Mouse (Mus musculus): ENCODE results near the gene Dnajb3. TPM values are rescaled to one million over a fixed set of nuclear protein-coding genes. Genes with fewer than 3 reads are reported as not detected.

The Dnajb3 gene
- total and polyA plus RNA-seq, 2 experiments from 2014 or later, result 4.7 to 8.6 TPM

DNA sequence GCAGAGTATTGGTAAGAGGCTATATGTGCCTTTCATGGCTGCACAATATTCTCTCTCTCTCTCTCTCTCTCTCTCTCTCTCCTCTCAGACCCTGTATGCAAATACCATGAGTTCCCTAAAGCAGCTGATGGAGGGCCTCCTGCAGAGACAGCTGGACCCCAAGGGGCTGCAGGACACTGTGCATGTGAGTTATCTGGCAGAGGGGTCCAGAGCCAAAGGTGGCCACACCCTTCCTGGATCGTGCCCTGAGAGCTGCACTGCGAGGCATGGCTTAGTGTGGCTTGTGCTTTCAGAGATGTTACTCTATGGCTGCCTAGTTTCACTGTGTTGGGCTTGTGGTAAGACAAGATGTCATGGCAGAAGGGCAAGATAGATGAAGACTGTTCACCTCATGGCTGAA lies 42.1 kb upstream of the Dnajb3 start:
- no peak overlapping the region for H3K4me3 ChIP-seq (ENCODE audit: low read length)
- H3K4me1 ChIP-seq (ENCODE audit: insufficient read depth, low read length), result no peaks in the 10 kb centered on the region
- H3K9ac ChIP-seq (replicated peaks; ENCODE audit: low read length), result no peak overlapping the region
- peaks cover 94% of the 10 kb centered on the region for H3K9me3 ChIP-seq (ENCODE audit: low read length)
- ATAC-seq (no peak), DNase-seq (ENCODE audit: low spot score) (no peak)
- no peaks in the 10 kb centered on the region for H3K27me3 ChIP-seq (ENCODE audit: insufficient read depth, low read length)
- TF ChIP-seq CTCF (IDR thresholded peaks at IDR 0.05; ENCODE audit: low read depth), result no peak
- WGBS, result 46% methylated on average over 2 of the region's 2 CpGs
- H3K27ac ChIP-seq, result no peak overlapping the region
- no peaks in the 10 kb centered on the region for H3K36me3 ChIP-seq (ENCODE audit: insufficient read depth, low read length)
- H3K4me2 ChIP-seq (ENCODE audit: low read depth, low read length), result no peak overlapping the region

DNA sequence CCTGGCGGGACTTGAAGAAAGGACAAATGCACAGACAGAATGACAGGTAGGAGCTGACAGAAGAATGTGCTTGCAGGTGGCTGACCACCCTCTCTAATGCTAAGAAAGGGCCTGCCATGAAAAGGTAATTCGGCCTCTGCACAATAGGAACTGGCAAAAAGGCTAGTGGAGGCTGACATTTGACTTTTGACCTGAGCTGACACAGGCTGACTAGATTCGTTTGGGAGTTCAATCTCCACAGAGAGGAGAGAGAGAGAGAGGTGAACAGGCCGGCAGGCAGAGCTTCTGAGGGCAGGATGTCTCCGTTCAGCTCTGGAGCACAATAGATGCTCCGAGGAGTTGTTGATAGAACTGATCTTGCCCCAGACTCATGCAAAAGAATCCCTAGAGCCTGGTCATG lies 40.8 kb upstream of the Dnajb3 start:
- TF ChIP-seq CTCF (IDR thresholded peaks at IDR 0.05; ENCODE audit: low read depth), result no peak
- H3K27ac ChIP-seq, result no peak overlapping the region
- H3K4me1 ChIP-seq (ENCODE audit: insufficient read depth, low read length), result no peaks in the 10 kb centered on the region
- 44% methylated on average over 6 of the region's 6 CpGs for WGBS
- no peak overlapping the region for H3K9ac ChIP-seq (replicated peaks; ENCODE audit: low read length)
- no peak overlapping the region for H3K4me2 ChIP-seq (ENCODE audit: low read depth, low read length)
- no peaks in the 10 kb centered on the region for H3K36me3 ChIP-seq (ENCODE audit: insufficient read depth, low read length)
- ATAC-seq, result no peak
- DNase-seq (ENCODE audit: low spot score), result no peak
- no peaks in the 10 kb centered on the region for H3K27me3 ChIP-seq (ENCODE audit: insufficient read depth, low read length)
- peaks cover 98% of the 10 kb centered on the region for H3K9me3 ChIP-seq (ENCODE audit: low read length)
- no peak overlapping the region for H3K4me3 ChIP-seq (ENCODE audit: low read length)

DNA sequence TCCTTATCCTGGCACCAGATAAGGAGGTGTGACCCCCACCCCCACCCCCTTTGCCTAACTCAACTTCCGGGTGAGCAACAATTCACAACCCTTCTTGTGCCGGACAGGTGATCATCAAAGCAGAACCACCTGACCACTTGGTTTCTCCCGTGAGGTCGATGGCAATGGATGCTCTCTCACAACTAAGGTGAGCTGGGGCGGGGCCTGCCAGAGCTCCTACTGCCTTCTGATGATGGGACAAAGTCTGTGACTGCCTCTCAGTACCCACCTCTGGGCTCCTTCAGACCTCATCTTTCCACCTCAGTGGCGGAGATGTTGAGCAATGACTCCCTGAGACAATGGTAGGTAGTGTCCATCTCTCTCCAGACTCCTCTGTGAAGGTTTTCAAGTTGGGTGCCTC lies 40.3 kb upstream of the Dnajb3 start:
- H3K4me2 ChIP-seq (ENCODE audit: low read depth, low read length), result no peak overlapping the region
- no peaks in the 10 kb centered on the region for H3K4me1 ChIP-seq (ENCODE audit: insufficient read depth, low read length)
- 78% methylated on average over 6 of the region's 6 CpGs for WGBS
- no peak for TF ChIP-seq CTCF (IDR thresholded peaks at IDR 0.05; ENCODE audit: low read depth)
- DNase-seq (ENCODE audit: low spot score), result no peak
- no peak overlapping the region for H3K4me3 ChIP-seq (ENCODE audit: low read length)
- H3K9me3 ChIP-seq (ENCODE audit: low read length), result peaks cover 99% of the 10 kb centered on the region
- no peak overlapping the region for H3K27ac ChIP-seq
- H3K9ac ChIP-seq (replicated peaks; ENCODE audit: low read length), result no peak overlapping the region
- no peak for ATAC-seq
- no peaks in the 10 kb centered on the region for H3K36me3 ChIP-seq (ENCODE audit: insufficient read depth, low read length)
- H3K27me3 ChIP-seq (ENCODE audit: insufficient read depth, low read length), result no peaks in the 10 kb centered on the region

DNA sequence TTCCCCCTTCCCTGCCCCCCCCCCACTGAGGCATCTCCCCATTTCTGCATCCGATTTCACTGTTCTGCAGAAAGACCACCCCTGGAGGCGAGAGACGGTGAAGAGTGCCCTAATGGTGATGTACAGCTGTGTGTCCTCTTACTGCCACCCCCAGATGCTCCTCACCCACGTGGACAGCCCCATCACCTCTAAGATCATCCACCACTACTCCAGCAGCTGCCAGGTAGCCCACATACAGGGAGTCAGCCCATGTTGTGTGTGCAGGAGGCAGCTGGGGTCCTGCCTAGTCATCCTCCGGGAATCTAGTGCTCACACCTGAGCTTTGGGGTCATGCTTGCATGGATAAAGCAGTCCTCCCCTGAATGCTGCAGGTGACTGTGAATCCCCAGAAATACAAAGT lies 38.3 kb upstream of the Dnajb3 start:
- Histone ChIP-seq H3K9me3 (ENCODE audit: low read length) (peaks cover 99% of the 10 kb centered on the region), H3K9ac (replicated peaks; ENCODE audit: low read length) (no peak overlapping the region), H3K4me2 (ENCODE audit: low read depth, low read length) (no peak overlapping the region), H3K4me1 (ENCODE audit: insufficient read depth, low read length) (no peaks in the 10 kb centered on the region), H3K36me3 (ENCODE audit: insufficient read depth, low read length) (no peaks in the 10 kb centered on the region), H3K4me3 (ENCODE audit: low read length) (no peak overlapping the region), H3K27ac (no peak overlapping the region), H3K27me3 (ENCODE audit: insufficient read depth, low read length) (no peaks in the 10 kb centered on the region)
- ATAC-seq, result no peak
- WGBS, result 63% methylated on average over 5 of the region's 5 CpGs
- DNase-seq (ENCODE audit: low spot score), result no peak
- TF ChIP-seq CTCF (IDR thresholded peaks at IDR 0.05; ENCODE audit: low read depth), result no peak

DNA sequence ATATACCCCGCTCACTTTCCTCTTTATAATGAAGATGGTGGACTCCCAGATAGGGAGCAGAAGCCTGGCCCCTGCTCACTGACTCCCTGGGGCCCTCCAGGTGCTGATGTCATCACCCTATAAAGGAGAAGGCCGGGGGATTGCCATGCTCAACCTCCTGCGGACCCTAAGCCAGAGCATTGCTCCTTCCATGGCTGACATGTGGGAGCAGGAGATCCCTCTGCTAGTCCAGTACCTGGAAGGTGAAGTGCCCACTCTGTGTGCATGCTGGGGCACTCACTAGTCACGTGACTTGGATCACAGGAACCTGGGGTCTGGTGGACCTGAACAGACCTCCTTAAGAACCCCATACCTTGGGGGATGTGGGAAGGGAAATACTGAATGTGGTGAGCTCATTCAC lies 35.0 kb upstream of the Dnajb3 start:
- H3K9ac ChIP-seq (replicated peaks; ENCODE audit: low read length), result no peak overlapping the region
- no peak for TF ChIP-seq CTCF (IDR thresholded peaks at IDR 0.05; ENCODE audit: low read depth)
- no peaks in the 10 kb centered on the region for H3K27me3 ChIP-seq (ENCODE audit: insufficient read depth, low read length)
- no peaks in the 10 kb centered on the region for H3K36me3 ChIP-seq (ENCODE audit: insufficient read depth, low read length)
- H3K4me2 ChIP-seq (ENCODE audit: low read depth, low read length), result no peak overlapping the region
- 71% methylated on average over 4 of the region's 4 CpGs for WGBS
- H3K4me1 ChIP-seq (ENCODE audit: insufficient read depth, low read length), result no peaks in the 10 kb centered on the region
- DNase-seq (ENCODE audit: low spot score) (no peak), ATAC-seq (no peak)
- H3K4me3 ChIP-seq (ENCODE audit: low read length), result no peak overlapping the region
- no peak overlapping the region for H3K27ac ChIP-seq
- H3K9me3 ChIP-seq (ENCODE audit: low read length), result peaks cover 97% of the 10 kb centered on the region

DNA sequence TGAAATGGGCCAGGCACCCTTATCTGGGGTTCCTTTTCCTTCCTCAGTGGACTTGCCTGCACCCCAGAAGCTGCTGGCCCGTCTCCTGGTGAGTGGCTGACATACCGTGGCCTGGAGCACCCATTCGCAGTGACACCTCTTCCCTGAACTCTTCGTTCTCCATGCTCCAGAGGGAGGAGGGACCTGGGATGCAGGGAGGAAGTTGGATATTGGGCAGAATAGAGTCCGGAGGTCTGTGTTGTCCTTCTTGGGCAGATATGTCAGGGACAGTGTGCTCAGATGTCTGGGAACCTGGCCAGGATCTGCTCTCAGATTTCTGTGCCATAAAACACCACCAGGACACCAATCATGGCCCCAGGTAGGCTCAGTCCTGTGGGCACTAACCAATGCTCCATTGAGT lies 34.5 kb upstream of the Dnajb3 start:
- Histone ChIP-seq H3K27ac (no peak overlapping the region), H3K9me3 (ENCODE audit: low read length) (peaks cover 97% of the 10 kb centered on the region), H3K4me1 (ENCODE audit: insufficient read depth, low read length) (no peaks in the 10 kb centered on the region), H3K4me2 (ENCODE audit: low read depth, low read length) (no peak overlapping the region), H3K4me3 (ENCODE audit: low read length) (no peak overlapping the region), H3K36me3 (ENCODE audit: insufficient read depth, low read length) (no peaks in the 10 kb centered on the region), H3K27me3 (ENCODE audit: insufficient read depth, low read length) (no peaks in the 10 kb centered on the region), H3K9ac (replicated peaks; ENCODE audit: low read length) (no peak overlapping the region)
- DNase-seq (ENCODE audit: low spot score) (no peak), ATAC-seq (no peak)
- 75% methylated on average over 5 of the region's 5 CpGs for WGBS
- TF ChIP-seq CTCF (IDR thresholded peaks at IDR 0.05; ENCODE audit: low read depth), result no peak

DNA sequence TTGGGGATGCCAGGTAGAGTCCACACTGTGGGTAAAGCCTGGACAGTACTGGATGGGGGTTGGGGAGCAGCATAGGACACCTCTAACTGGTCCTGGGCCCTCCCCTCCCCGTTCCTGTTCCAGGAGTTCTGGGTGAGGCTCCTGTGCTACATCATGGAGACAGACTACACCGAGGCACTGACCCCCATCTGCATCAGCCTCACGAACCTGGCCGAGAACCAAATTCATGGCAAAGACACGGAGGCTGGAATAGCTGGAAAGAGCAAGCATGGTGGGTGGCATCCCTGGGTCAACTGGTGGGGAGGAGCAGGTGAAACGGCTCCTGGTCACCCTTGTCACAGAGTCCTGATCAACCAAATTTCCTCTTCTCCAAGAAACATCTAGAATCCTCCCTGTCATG lies 33.2 kb upstream of the Dnajb3 start:
- peaks cover 97% of the 10 kb centered on the region for H3K9me3 ChIP-seq (ENCODE audit: low read length)
- ATAC-seq, result 0 out of 2 replicates have a peak, but pooled peaks have one; percentile 10

More for the DNA sequence above, 33.2 kb upstream of the Dnajb3 start:
- no peak overlapping the region for H3K4me3 ChIP-seq (ENCODE audit: low read length)
- no peak for TF ChIP-seq CTCF (IDR thresholded peaks at IDR 0.05; ENCODE audit: low read depth)
- H3K36me3 ChIP-seq (ENCODE audit: insufficient read depth, low read length), result no peaks in the 10 kb centered on the region
- no peak overlapping the region for H3K4me2 ChIP-seq (ENCODE audit: low read depth, low read length)
- H3K27ac ChIP-seq, result no peak overlapping the region
- H3K4me1 ChIP-seq (ENCODE audit: insufficient read depth, low read length), result no peaks in the 10 kb centered on the region
- WGBS, result 75% methylated on average over 6 of the region's 6 CpGs
- no peaks in the 10 kb centered on the region for H3K27me3 ChIP-seq (ENCODE audit: insufficient read depth, low read length)
- DNase-seq (ENCODE audit: low spot score), result no peak
- no peak overlapping the region for H3K9ac ChIP-seq (replicated peaks; ENCODE audit: low read length)
